Mouse (Mus musculus): ENCODE data around the gene AU040320. TPM values are rescaled to one million over a fixed set of nuclear protein-coding genes. Genes with fewer than 3 reads are reported as not detected.

The AU040320 gene
- polyA plus RNA-seq, 1 experiment = not detected

DNA sequence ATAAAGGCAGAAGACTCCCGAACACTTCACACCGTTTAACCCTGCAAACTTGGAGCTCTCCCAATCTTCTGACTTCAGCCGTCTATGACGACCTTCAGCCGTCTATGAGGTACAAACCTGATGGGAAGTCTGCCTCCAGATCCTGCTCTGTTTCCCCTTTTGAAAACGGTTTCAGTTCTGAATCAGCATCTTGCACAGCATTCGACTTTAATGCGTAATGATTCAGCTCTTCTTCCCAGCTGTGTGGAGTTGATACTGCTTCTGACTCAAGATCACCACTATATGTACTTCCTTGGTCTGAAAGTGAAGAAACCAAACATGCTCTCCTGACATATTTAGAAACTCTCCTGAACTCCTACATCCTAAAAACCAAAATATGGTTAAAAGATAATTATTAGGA is 136.5 kb downstream of the AU040320 start:
- no peak for TF ChIP-seq POLR2A (IDR thresholded peaks at IDR 0.05; ENCODE audit: insufficient read depth, low read depth, low read length)
- no peak for TF ChIP-seq CTCF (IDR thresholded peaks at IDR 0.05; ENCODE audit: insufficient read depth, low read depth, low read length)

More for the DNA sequence above, 136.5 kb downstream of the AU040320 start:
- WGBS = 77% methylated on average over 8 of the region's 8 CpGs
- no peaks in the 10 kb centered on the region for H3K4me1 ChIP-seq (ENCODE audit: control insufficient read depth, insufficient read depth, low read length)
- H3K4me3 ChIP-seq (ENCODE audit: insufficient read depth, low read depth, low read length) = no peak overlapping the region
- H3K27ac ChIP-seq (ENCODE audit: insufficient read depth, low read depth, low read length) = no peak overlapping the region

Other genes starting within 250 kb of the AU040320 start
- gene Ago4, start 220.1 kb upstream of the AU040320 start, polyA plus RNA-seq (2012; ENCODE audit: insufficient read depth, insufficient read length, low replicate concordance, missing spikeins) = not detected in 2 replicates
- gene Clspn, start 196.6 kb upstream of the AU040320 start, polyA plus RNA-seq (2012; ENCODE audit: insufficient read depth, insufficient read length, low replicate concordance, missing spikeins) = not detected in 2 replicates
- not detected in 2 replicates for gene 5730409E04Rik, start 143.7 kb upstream of the AU040320 start, polyA plus RNA-seq (2012; ENCODE audit: insufficient read depth, insufficient read length, low replicate concordance, missing spikeins)
- not detected in 2 replicates for gene Psmb2, start 75.9 kb upstream of the AU040320 start, polyA plus RNA-seq (2012; ENCODE audit: insufficient read depth, insufficient read length, low replicate concordance, missing spikeins)
- not detected in 2 replicates for gene Tfap2e, start 17.3 kb upstream of the AU040320 start, polyA plus RNA-seq (2012; ENCODE audit: insufficient read depth, insufficient read length, low replicate concordance, missing spikeins)
- 194 and 284 TPM in 2 replicates for gene Ncdn, start 106 bp upstream of the AU040320 start, polyA plus RNA-seq (2012; ENCODE audit: insufficient read depth, insufficient read length, low replicate concordance, missing spikeins)
- gene Zmym4, start 214.6 kb downstream of the AU040320 start, polyA plus RNA-seq (2012; ENCODE audit: insufficient read depth, insufficient read length, low replicate concordance, missing spikeins) = not detected in 2 replicates